Mouse (Mus musculus) limb, embryonic 13.5 days (tissue): ENCODE measurements around the gene Appbp2. TPM values are rescaled to one million over a fixed set of nuclear protein-coding genes. Genes with fewer than 3 reads are reported as not detected.

Source experiments
- ATAC-seq: fragments of 200-750 bp; cut with Nextera tagmentation; 2 replicates; pipeline ENCODE4 v1.8.0; 2017; ENCODE audit warnings: low read depth, moderate number of reproducible peaks, moderate TSS enrichment; ENCODE audit not compliant: low FRiP score
- H3K27ac ChIP-seq: fragments of 300-500 bp; sonication (generic); 2 replicates; pipeline ENCODE4 v1.5.1; 2015; ENCODE audit warnings: inconsistent platforms, mild to moderate bottlenecking, moderate library complexity
- H3K27me3 ChIP-seq: fragments of 300-500 bp; sonication (generic); 2 replicates; pipeline ENCODE4 v1.6.1; 2015; ENCODE audit warnings: mild to moderate bottlenecking, inconsistent platforms
- H3K36me3 ChIP-seq: fragments of 300-500 bp; sonication (generic); 2 replicates; pipeline ENCODE4 v1.6.1; 2015; ENCODE audit warnings: inconsistent platforms, mild to moderate bottlenecking, moderate library complexity
- H3K4me1 ChIP-seq: fragments of 300-500 bp; sonication (generic); 2 replicates; pipeline ENCODE4 v1.6.1; 2015; ENCODE audit warnings: inconsistent platforms
- H3K4me2 ChIP-seq: fragments of 300-500 bp; sonication (generic); replicated peaks from 2 replicates; pipeline ENCODE4 v1.6.1; 2015; ENCODE audit warnings: inconsistent platforms, mild to moderate bottlenecking, moderate library complexity
- H3K4me3 ChIP-seq: fragments of 300-500 bp; sonication (generic); 2 replicates; pipeline ENCODE4 v1.5.1; 2015; ENCODE audit warnings: moderate library complexity, mild to moderate bottlenecking, inconsistent platforms
- H3K9ac ChIP-seq: fragments of 300-500 bp; sonication (generic); 2 replicates; pipeline ENCODE4 v1.6.1; 2015; ENCODE audit warnings: mild to moderate bottlenecking, inconsistent platforms
- H3K9me3 ChIP-seq: fragments of 300-500 bp; sonication (generic); 2 replicates; pipeline ENCODE4 v1.6.1; 2016; ENCODE audit warnings: inconsistent platforms
- WGBS: fragments of 180-500 bp; shearing (Covaris S2); methylation state at CpG from one replicate; pipeline ENCODE4 v1.1.7; 2015; 5-methylcytosine and 5-hydroxymethylcytosine counted together
- polyA plus RNA-seq: library from polyadenylated mRNA; unstranded; fragments of >200 nt; fragmentation: Nextera tagmentation; extraction: Ambion mirVana; gene quantifications from 2 replicates; pipeline ENCODE4 v1.2.1, GENCODE M21; 2015

The Appbp2 gene
- 43.5 and 44.9 TPM in 2 replicates for polyA plus RNA-seq

DNA sequence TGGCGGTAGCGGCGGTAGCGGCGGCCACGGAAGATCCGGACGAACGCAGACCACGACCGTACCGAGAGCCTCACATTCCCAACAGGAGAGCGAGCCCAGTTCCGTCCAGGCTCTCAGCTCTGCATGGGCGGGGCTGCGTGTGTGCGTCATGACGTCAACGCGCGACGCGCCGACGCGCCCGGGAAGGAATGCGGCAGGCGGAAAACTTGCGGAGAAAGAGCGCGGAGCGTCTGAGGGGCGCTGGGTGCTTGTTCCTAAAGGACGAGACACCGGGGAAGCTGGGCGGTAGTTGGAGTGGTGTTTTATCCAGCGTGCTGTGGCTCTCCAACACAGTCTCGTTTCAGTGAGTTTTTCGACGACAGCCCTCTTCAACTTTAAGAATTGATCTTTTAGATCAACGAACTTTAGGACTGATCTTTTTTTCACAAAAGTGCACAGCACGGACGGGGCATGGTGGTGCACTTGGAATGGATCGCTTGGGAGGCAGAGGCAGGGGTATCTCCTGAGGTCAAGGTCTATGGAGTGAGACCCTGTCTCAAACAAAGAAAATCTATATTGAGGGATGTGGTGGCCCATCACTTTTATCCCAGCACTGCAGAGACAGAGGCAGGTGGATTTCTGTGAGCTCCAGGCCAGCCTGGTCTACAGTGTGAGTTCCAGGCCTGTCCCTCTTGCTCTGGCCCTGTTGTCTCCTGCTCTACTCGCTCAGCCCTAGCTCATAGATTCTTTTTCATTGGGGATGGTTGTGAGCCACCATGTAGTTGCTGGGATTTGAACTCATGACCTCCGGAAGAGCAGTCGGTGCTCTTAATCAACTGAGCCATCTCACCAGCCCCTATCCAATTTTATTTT, at the start of gene Appbp2:
Appbp2 (minus strand) TSS at position 141 of the 852 bp plus-strand sequence.
- Histone ChIP-seq H3K9me3 (no peaks in the 10 kb centered on the region), H3K9ac (peak within 1 kb of the TSS; percentile 98), H3K36me3 (peaks cover 19% of the 10 kb centered on the region), H3K4me1 (peaks cover 13% of the 10 kb centered on the region), H3K27ac (peak within 1 kb of the TSS; percentile 99), H3K4me2 (peak within 1 kb of the TSS; percentile 75), H3K4me3 (peak within 1 kb of the TSS; percentile 93), H3K27me3 (no peaks in the 10 kb centered on the region)
- ATAC-seq: peak; percentile 97
- WGBS: 6% methylated on average over 48 of the region's 48 CpGs

DNA sequence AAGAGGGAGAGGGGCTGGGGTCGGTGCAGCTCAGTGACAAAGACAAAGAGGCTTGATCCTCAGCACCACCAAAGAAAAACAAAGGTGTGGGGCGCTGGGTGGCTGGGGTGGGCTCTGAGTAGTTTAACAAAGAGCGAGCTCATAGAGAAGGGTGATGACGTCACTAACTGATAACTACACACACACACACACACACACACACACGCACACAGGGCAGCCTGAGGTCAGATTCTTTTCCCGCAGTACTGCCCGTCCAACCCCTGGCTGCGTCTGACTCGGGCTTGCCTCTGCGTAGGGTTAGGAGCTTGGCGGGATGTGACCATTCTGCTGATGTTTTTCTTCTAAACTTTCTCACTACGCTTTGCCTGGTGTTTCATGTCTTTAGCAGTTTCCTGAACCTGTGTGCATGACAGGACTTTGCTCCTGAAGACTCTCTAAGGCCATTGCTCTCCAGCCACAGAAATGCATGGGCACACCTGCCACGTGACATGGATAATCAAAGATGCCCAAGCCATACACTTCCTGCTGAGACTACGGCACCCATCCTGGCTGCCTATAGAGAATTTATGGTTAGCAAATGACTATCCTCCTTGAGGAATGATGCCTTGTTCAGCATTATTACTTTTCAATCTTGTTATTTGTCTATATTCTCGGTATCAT, 46.4 kb upstream of the Appbp2 start:
- Histone ChIP-seq H3K4me3 (no peak overlapping the region), H3K36me3 (no peaks in the 10 kb centered on the region), H3K27ac (no peak overlapping the region), H3K4me1 (peaks cover 10% of the 10 kb centered on the region), H3K4me2 (no peak overlapping the region), H3K9me3 (no peaks in the 10 kb centered on the region), H3K27me3 (no peaks in the 10 kb centered on the region), H3K9ac (no peak overlapping the region)
- no peak for ATAC-seq
- 80% methylated on average over 15 of the region's 15 CpGs for WGBS

DNA sequence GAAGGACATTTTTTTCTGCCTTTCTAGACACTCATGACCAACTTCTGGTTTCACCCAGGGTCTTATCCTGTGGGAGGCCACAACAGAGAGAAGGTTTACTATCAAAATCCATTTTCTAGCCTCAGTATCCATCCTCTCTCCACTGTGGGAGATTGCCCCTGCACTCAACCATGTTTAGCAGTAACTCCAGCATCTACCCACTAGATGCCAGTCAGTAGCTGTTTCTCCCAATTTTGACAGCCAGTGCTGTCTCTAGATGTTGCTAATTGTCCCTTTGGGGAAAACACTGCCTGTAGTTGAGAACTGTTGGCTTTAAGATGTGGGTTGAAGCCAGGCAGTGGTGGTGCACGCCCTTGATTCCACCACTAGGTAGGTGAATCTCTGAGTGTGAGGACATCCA, 43.2 kb upstream of the Appbp2 start:
- 59% methylated on average over 1 of the region's 1 CpGs for WGBS
- no peak overlapping the region for H3K4me3 ChIP-seq
- H3K36me3 ChIP-seq: no peaks in the 10 kb centered on the region
- H3K27me3 ChIP-seq: no peaks in the 10 kb centered on the region
- H3K27ac ChIP-seq: no peak overlapping the region
- no peak overlapping the region for H3K9ac ChIP-seq
- H3K9me3 ChIP-seq: peaks cover 3% of the 10 kb centered on the region; the same call in 1 of the 2 replicates
- peaks cover 10% of the 10 kb centered on the region for H3K4me1 ChIP-seq
- H3K4me2 ChIP-seq: no peak overlapping the region
- no peak for ATAC-seq

DNA sequence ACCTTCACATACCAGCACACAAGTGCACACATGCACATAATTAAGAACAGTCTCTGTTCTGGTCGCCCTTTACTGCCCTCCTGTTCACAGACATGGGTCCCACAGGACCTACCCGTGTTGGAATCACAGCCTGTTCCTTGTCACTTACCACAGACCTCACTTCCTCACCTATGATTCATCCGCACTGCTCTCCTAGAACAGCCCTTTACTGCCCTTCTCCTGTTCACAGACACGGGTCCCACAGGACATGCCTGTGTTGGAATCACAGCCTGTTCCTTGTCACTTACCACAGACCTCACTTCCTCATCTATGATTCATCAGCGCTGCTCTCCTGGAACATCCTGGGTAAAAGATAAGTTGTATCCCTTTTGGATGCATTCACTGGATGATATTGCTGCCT, 42.7 kb upstream of the Appbp2 start:
- Histone ChIP-seq H3K4me1 (peaks cover 10% of the 10 kb centered on the region), H3K4me2 (no peak overlapping the region), H3K4me3 (no peak overlapping the region), H3K36me3 (no peaks in the 10 kb centered on the region), H3K27ac (no peak overlapping the region), H3K27me3 (no peaks in the 10 kb centered on the region), H3K9me3 (peaks cover 3% of the 10 kb centered on the region; the same call in 1 of the 2 replicates), H3K9ac (no peak overlapping the region)
- WGBS: 32% methylated on average over 5 of the region's 5 CpGs
- no peak for ATAC-seq

DNA sequence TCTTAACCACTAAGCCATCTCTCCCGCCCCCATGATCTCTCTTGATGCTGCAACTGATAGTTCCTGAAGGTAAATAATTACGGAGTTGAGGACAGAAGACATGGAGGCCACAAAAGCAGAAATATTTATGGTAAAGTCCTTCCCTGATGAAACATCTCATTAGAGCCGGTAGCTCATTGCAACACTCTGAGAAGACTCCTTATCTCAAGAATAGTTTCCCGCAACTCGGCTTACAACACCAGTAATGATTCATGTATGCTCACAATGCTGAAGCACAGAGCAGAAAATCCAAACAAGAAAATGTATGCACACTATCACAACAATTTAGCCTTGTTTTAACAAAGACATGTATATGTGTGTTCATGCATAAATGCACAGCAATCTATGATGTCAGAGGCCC, 40.2 kb upstream of the Appbp2 start:
- H3K4me1 ChIP-seq: peaks cover 10% of the 10 kb centered on the region
- ATAC-seq: no peak
- 88% methylated on average over 5 of the region's 5 CpGs for WGBS
- no peak overlapping the region for H3K4me3 ChIP-seq
- no peak overlapping the region for H3K27ac ChIP-seq
- H3K9ac ChIP-seq: no peak overlapping the region
- no peak overlapping the region for H3K4me2 ChIP-seq
- H3K36me3 ChIP-seq: no peaks in the 10 kb centered on the region
- peaks cover 3% of the 10 kb centered on the region; the same call in 1 of the 2 replicates for H3K9me3 ChIP-seq
- H3K27me3 ChIP-seq: no peaks in the 10 kb centered on the region

DNA sequence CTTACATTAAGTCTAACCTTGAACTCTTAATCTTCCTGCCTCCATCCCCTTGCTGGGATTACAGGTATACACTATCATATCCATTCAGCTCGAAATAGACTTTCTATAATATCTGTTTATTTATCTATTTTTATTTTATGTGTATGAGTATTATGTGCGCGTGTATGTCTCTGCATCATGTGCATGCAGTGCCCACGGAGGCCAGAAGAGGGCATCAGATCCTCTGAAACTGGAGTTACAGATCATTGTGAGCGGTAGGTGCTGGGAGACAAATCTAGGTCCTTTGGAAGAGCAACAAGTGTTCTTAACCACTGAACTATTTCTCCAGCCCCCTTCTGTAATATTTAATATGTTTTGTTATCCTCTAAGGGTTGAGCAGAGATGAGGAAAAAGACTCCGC, 38.4 kb upstream of the Appbp2 start:
- WGBS: 73% methylated on average over 6 of the region's 6 CpGs
- H3K9me3 ChIP-seq: peaks cover 3% of the 10 kb centered on the region; the same call in 1 of the 2 replicates
- no peak overlapping the region for H3K4me3 ChIP-seq
- no peak overlapping the region for H3K4me2 ChIP-seq
- no peak for ATAC-seq
- no peak overlapping the region for H3K9ac ChIP-seq
- H3K27ac ChIP-seq: no peak overlapping the region
- H3K27me3 ChIP-seq: no peaks in the 10 kb centered on the region
- H3K4me1 ChIP-seq: peaks cover 10% of the 10 kb centered on the region
- no peaks in the 10 kb centered on the region for H3K36me3 ChIP-seq

DNA sequence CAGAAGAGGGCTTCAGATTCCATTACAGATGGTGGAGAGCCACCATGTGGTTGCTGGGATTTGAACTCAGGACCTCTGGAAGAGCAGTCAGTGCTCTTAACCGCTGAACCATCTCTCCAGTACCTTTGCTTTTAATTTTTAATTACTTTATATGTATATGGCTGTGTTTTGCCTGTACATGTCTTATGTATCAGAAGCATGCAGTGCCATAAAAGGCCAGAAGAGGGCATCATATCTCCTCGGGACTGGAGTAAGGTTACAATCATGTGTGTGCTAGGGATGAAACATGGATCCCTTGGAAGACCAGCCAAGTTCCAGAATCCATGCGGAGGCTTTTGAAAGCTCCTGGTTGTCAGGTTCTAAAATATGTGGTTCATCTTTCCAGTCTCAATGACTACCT, 35.7 kb upstream of the Appbp2 start:
- 61% methylated on average over 3 of the region's 3 CpGs for WGBS
- Histone ChIP-seq H3K27me3 (no peaks in the 10 kb centered on the region), H3K4me3 (no peak overlapping the region), H3K36me3 (no peaks in the 10 kb centered on the region), H3K9me3 (peaks cover 3% of the 10 kb centered on the region; the same call in 1 of the 2 replicates), H3K4me2 (no peak overlapping the region), H3K9ac (no peak overlapping the region), H3K27ac (no peak overlapping the region), H3K4me1 (no peaks in the 10 kb centered on the region)
- ATAC-seq: no peak

DNA sequence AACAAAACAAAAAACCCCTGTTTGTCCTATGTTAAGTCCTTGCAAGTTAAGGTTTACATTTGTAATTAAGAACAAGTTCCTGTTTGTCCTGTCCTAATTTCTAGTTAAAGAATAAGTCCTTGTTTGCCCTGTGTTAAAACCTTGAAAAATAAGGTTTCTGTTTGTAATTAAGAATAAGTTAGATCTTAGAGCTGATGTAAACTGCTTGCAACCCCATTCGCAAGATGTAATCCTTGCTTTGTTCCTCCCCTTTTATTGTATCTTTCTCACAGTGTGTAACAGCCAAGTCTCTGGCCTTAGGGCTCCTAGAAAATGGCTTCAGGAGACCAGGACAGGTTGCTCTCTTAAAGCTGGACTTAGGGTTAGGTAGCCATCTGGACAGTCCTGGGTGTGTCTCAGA, 32.5 kb upstream of the Appbp2 start:
- Histone ChIP-seq H3K4me2 (no peak overlapping the region), H3K4me3 (no peak overlapping the region), H3K9me3 (no peaks in the 10 kb centered on the region), H3K36me3 (no peaks in the 10 kb centered on the region), H3K9ac (no peak overlapping the region), H3K27me3 (no peaks in the 10 kb centered on the region), H3K27ac (no peak overlapping the region), H3K4me1 (no peaks in the 10 kb centered on the region)
- no peak for ATAC-seq
- WGBS: 83% methylated on average over 1 of the region's 1 CpGs

DNA sequence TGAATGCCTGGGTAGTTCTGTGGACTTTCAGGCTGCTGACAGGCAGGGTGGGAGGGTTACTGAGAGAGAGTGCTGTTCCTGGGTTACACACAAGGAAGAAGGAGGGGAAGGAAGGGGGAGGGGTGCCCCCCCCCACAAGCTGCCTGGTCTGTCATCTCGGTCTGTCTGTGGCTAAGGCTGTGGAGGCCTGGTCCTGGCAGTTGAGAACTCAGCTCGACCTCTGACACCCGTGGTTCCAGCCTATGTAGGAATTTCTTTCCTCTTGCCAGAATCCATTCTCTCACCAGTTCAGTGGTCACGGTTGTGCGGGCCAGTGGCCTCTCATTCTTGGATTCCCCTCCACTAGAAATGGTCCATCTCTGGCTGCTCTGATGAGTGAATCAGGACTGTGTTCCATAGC, 29.7 kb upstream of the Appbp2 start:
- no peaks in the 10 kb centered on the region for H3K9me3 ChIP-seq
- no peak overlapping the region for H3K4me3 ChIP-seq
- no peaks in the 10 kb centered on the region for H3K36me3 ChIP-seq
- no peak overlapping the region for H3K27ac ChIP-seq
- 68% methylated on average over 5 of the region's 5 CpGs for whole genome bisulfite sequencing
- no peak overlapping the region for H3K9ac ChIP-seq
- ATAC-seq: no peak
- H3K4me1 ChIP-seq: no peaks in the 10 kb centered on the region
- H3K4me2 ChIP-seq: no peak overlapping the region
- H3K27me3 ChIP-seq: no peaks in the 10 kb centered on the region

DNA sequence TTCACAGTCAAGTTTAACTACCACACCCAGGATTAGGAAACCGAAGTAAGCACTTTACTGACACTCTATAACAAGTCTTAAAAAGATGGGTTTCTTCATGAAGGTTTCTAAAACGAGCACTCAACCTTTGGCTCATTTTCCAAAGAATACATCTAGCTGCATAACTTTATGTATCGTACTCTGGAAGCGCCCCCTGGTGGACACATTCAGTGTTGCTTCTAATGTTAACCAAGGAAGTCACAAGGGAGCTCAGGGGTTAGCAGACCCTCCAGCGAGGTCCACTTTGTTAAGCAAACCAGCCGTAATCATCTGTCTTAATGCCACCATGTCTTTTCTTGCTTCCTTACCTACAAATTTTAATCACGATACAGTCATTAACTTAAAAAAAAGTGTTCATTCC, 26.3 kb upstream of the Appbp2 start:
- H3K9me3 ChIP-seq: no peaks in the 10 kb centered on the region
- no peak for ATAC-seq
- H3K9ac ChIP-seq: no peak overlapping the region
- H3K4me3 ChIP-seq: no peak overlapping the region
- no peaks in the 10 kb centered on the region for H3K27me3 ChIP-seq
- H3K36me3 ChIP-seq: no peaks in the 10 kb centered on the region
- no peak overlapping the region for H3K4me2 ChIP-seq
- H3K27ac ChIP-seq: no peak overlapping the region
- H3K4me1 ChIP-seq: no peaks in the 10 kb centered on the region
- WGBS: 31% methylated on average over 7 of the region's 7 CpGs

DNA sequence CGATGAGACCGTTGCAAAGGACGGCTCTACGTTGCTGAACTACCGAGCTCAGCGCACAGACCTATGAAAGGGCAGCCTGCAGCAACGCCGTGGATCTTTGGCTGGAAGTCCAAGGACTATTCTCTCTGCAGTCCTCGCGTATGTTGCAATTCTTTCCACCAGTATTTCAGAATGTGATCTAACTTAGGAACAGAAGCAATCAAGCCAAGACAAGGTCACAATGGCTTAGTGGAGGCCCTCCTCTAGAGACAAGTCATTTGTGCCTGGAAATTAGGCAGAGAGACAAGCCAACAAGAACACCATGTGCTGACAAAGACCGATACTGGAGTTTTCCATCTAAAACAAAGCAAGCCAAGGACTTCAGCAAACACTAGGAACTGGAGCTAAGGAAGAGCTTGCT, 24.0 kb upstream of the Appbp2 start:
- Histone ChIP-seq H3K4me3 (no peak overlapping the region), H3K27me3 (no peaks in the 10 kb centered on the region), H3K36me3 (no peaks in the 10 kb centered on the region), H3K4me2 (no peak overlapping the region), H3K9me3 (no peaks in the 10 kb centered on the region), H3K27ac (no peak overlapping the region), H3K4me1 (no peaks in the 10 kb centered on the region), H3K9ac (no peak overlapping the region)
- no peak for ATAC-seq
- WGBS: 89% methylated on average over 11 of the region's 11 CpGs

DNA sequence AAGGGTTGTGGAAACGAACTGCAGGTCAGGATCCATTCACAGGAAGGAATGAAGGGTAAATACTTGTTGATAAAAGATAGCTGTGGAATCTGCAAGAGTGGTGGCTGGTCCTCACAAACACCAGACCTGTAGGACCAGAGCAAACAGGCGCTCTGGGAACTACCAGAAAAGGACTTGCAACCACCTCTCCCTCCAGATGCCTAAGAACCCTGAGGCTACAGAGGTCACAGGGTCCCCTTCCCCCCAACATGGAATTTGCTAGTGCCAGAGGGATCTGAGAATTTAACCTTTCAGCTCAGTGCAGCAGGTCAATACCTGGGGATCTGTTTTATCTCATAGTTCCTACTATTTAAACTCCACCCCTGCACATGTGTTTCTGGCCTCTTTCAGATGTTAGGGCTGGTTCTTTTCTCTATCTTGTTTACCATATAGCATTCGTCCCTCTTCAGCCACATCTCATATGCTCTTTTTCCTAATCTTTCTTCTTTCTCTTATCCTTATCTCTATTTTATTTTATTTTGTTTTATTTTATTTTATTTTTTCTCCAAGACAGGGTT, 20.6 kb upstream of the Appbp2 start:
- Histone ChIP-seq H3K9ac (no peak overlapping the region), H3K27me3 (no peaks in the 10 kb centered on the region), H3K27ac (no peak overlapping the region), H3K4me3 (no peak overlapping the region), H3K4me2 (no peak overlapping the region), H3K36me3 (no peaks in the 10 kb centered on the region), H3K4me1 (no peaks in the 10 kb centered on the region), H3K9me3 (no peaks in the 10 kb centered on the region)
- WGBS: 34% methylated on average over 3 of the region's 3 CpGs
- no peak for ATAC-seq
